Mouse (Mus musculus): Measurements from ENCODE around the gene Nppb.
A peak's percentile ranks its signal among the peaks of the same experiment; 100 is the strongest.

Nppb gene

GRCm38 (mm10) chr4:147976237-147976636, 9.4 kb upstream of the Nppb start:
- DNase-seq (ENCODE audit: low read depth, low spot score): no peak

- no peak for DNase-seq (ENCODE audit: low read depth, low spot score)
Observed at GRCm38 (mm10) chr4:147977726-147978125, 7.9 kb upstream of the Nppb start.

- no peak for DNase-seq (ENCODE audit: low read depth, low spot score)
Observed at GRCm38 (mm10) chr4:147978391-147978790, 7.2 kb upstream of the Nppb start.

GRCm38 (mm10) chr4:147979441-147979860, 6.1 kb upstream of the Nppb start:
- DNase-seq (ENCODE audit: low read depth, low spot score): no peak

GRCm38 (mm10) chr4:147993571-147994095, 8.0 kb downstream of the Nppb start:
- DNase-seq (ENCODE audit: low read depth, low spot score): no peak

GRCm38 (mm10) chr4:147995311-147995710, 9.7 kb downstream of the Nppb start:
- DNase-seq (ENCODE audit: low read depth, low spot score): no peak

GRCm38 (mm10) chr4:148000202-148000772, 14.7 kb downstream of the Nppb start, which contains the start of gene Nppa:
Nppa (plus strand) TSS chr4:148000722.
- no peak for DNase-seq (ENCODE audit: low read depth, low spot score)

GRCm38 (mm10) chr4:148001013-148001789, 15.6 kb downstream of the Nppb start:
- no peak for DNase-seq (ENCODE audit: low read depth, low spot score)

GRCm38 (mm10) chr4:148001866-148002265, 16.3 kb downstream of the Nppb start:
- DNase-seq (ENCODE audit: low read depth, low spot score): no peak

GRCm38 (mm10) chr4:148004361-148004760, 18.8 kb downstream of the Nppb start:
- no peak for DNase-seq (ENCODE audit: low read depth, low spot score)

- peak; percentile 20 for DNase-seq (ENCODE audit: low read depth, low spot score)
Observed at GRCm38 (mm10) chr4:148008412-148008811, 22.8 kb downstream of the Nppb start.

- DNase-seq (ENCODE audit: low read depth, low spot score): no peak
Observed at GRCm38 (mm10) chr4:148009641-148010040, 24.1 kb downstream of the Nppb start.

- DNase-seq (ENCODE audit: low read depth, low spot score): no peak
Observed at GRCm38 (mm10) chr4:148011332-148011731, 25.7 kb downstream of the Nppb start.

GRCm38 (mm10) chr4:148012216-148012615, 26.6 kb downstream of the Nppb start:
- DNase-seq (ENCODE audit: low read depth, low spot score): no peak

- DNase-seq (ENCODE audit: low read depth, low spot score): no peak
Observed at GRCm38 (mm10) chr4:148015418-148015817, 29.8 kb downstream of the Nppb start.

- no peak for DNase-seq (ENCODE audit: low read depth, low spot score)
Observed at GRCm38 (mm10) chr4:148016981-148017380, 31.4 kb downstream of the Nppb start.

GRCm38 (mm10) chr4:148018410-148018809, 32.8 kb downstream of the Nppb start:
- DNase-seq (ENCODE audit: low read depth, low spot score): no peak

GRCm38 (mm10) chr4:148024003-148024402, 38.4 kb downstream of the Nppb start:
- no peak for DNase-seq (ENCODE audit: low read depth, low spot score)

GRCm38 (mm10) chr4:148029297-148029696, 43.7 kb downstream of the Nppb start:
- no peak for DNase-seq (ENCODE audit: low read depth, low spot score)

GRCm38 (mm10) chr4:148030506-148030905, 44.9 kb downstream of the Nppb start:
- no peak for DNase-seq (ENCODE audit: low read depth, low spot score)

GRCm38 (mm10) chr4:148033858-148034410, 48.3 kb downstream of the Nppb start:
- DNase-seq (ENCODE audit: low read depth, low spot score): no peak

- no peak for DNase-seq (ENCODE audit: low read depth, low spot score)
Observed at GRCm38 (mm10) chr4:148035440-148035839, 49.9 kb downstream of the Nppb start.

Data from retina, postnatal 7 days (tissue).